Mouse (Mus musculus) inflammation-experienced regulatory T-cells (primary cell): ENCODE results near the gene Stc2. TPM values are rescaled to one million over a fixed set of nuclear protein-coding genes. Genes with fewer than 3 reads are reported as not detected.

ENCODE experiments used
- polyA plus RNA-seq, 2 experiments: library from polyadenylated mRNA; unstranded; fragments of 100-300 nt; shearing (Covaris generic); gene quantifications; one replicate each; pipeline ENCODE4 v1.2.1; 2017

Gene Stc2
- polyA plus RNA-seq: 10 to 100 TPM in 1 of 2 experiments, under 1 TPM in 1; 0.35 to 13.0 TPM

GRCm38 (mm10) chr11:31369648-31370286, at the start of gene Stc2:
Gene Stc2 (minus strand): TSS chr11:31370074.

Other genes starting within 250 kb of the Stc2 start
- gene Gm17332, start 187.6 kb downstream of the Stc2 start, polyA plus RNA-seq: not detected